Mouse (Mus musculus) stomach, postnatal 0 days (tissue): ENCODE measurements at regions not wholly inside any gene's neighbourhood (a gene's known extent, or its start where the extent isn't known, plus 50 kb on each side); places are given as distances from the start of the nearest gene placed in this dataset.

Source experiments
- CTCF ChIP-seq: IDR thresholded peaks from 2 replicates; pipeline ENCODE4 v1.5.1; 2016; ENCODE audit warnings: antibody characterized with exemption, low read depth, mild to moderate bottlenecking, moderate library complexity
- EP300 ChIP-seq: optimal IDR thresholded peaks from 2 replicates; pipeline ENCODE3; 2016; ENCODE audit warnings: antibody characterized with exemption

- TF ChIP-seq EP300 (no peak), CTCF (no peak)
Measured at GRCm38 (mm10) chr2:17101161-17101560, 630.1 kb downstream of the Nebl start.
